Comparison of ENCODE assay signal across 26 mouse cellular contexts in genomic region chr10:41763741-41764385, GRCm38 (mm10). TPM values are rescaled to one million over a fixed set of nuclear protein-coding genes. Genes with fewer than 3 reads are reported as not detected.
"Had no signal": no experiment of that assay in that cellular context is flagged by ENCODE, and none has a peak within 500 bp of the region (broad histone marks: within the 10 kb centered on the region; RNA-seq: fewer than 3 reads in every experiment).

No protein-coding gene starts in this region.

- H3K9ac ChIP-seq: kidney, embryonic 15.5 days; limb, embryonic 13.5 days; liver, embryonic 14.5 days; liver, postnatal 0 days; lung, embryonic 15.5 days; midbrain, embryonic 13.5 days; neural tube, embryonic 13.5 days; stomach, embryonic 15.5 days had no signal

- DNase-seq: kidney, adult 11 months; kidney, adult 8-10 months; kidney, postnatal 10 days; kidney, postnatal 36 days; liver; liver, postnatal 0 days; lung, postnatal 10 days; lung, postnatal 36 days; retina, postnatal 1 day; right cerebral cortex, postnatal 25 days; spleen, adult 18-20 months; thymus, adult 2 months; thymus, postnatal 14 days; thymus, postnatal 4 days had no signal

- H3K4me3 ChIP-seq: kidney, embryonic 15.5 days; limb, embryonic 10.5 days; limb, embryonic 13.5 days; lung, embryonic 15.5 days; megakaryocyte, embryonic 14.5 days; midbrain, embryonic 10.5 days; midbrain, embryonic 13.5 days; myocyte; neural tube, embryonic 13.5 days; stomach, embryonic 15.5 days had no signal

- H3K36me3 ChIP-seq: kidney, embryonic 15.5 days; limb, embryonic 10.5 days; limb, embryonic 13.5 days; lung, embryonic 15.5 days; midbrain, embryonic 10.5 days; midbrain, embryonic 13.5 days; neural tube, embryonic 13.5 days; stomach, embryonic 15.5 days had no signal

- H3K9me3 ChIP-seq: kidney, embryonic 15.5 days; limb, embryonic 10.5 days; limb, embryonic 13.5 days; lung, embryonic 15.5 days; megakaryocyte, embryonic 14.5 days; midbrain, embryonic 10.5 days; midbrain, embryonic 13.5 days; neural tube, embryonic 13.5 days; stomach, embryonic 15.5 days had no signal

- H3K4me1 ChIP-seq: limb, embryonic 10.5 days; limb, embryonic 13.5 days; lung, embryonic 15.5 days; midbrain, embryonic 13.5 days; neural tube, embryonic 13.5 days had no signal

- H3K27ac ChIP-seq: kidney, embryonic 15.5 days; limb, embryonic 10.5 days; limb, embryonic 13.5 days; liver, embryonic 14.5 days; lung, embryonic 15.5 days; midbrain, embryonic 10.5 days; midbrain, embryonic 13.5 days; neural tube, embryonic 13.5 days; stomach, embryonic 15.5 days had no signal

RNA-seq across cellular contexts. Expression of gene Ccdc162, which starts 47.4 kb away (rescaled TPM):
- total RNA-seq: monocyte, adult 5-6 weeks had no signal
